Mouse (Mus musculus) bone marrow, adult 2 months (tissue): ENCODE measurements around the gene Dzip1.

Experiments used
- CTCF ChIP-seq: fragments of 200-500 bp; IDR thresholded peaks from 2 replicates; pipeline ENCODE4 v1.5.1; 2011; ENCODE audit warnings: low read length, control low read depth; ENCODE audit not compliant: control insufficient read depth, insufficient read depth
- POLR2A ChIP-seq: fragments of 200-500 bp; IDR thresholded peaks from 2 replicates; pipeline ENCODE4 v1.6.1; 2011; ENCODE audit warnings: low read depth, mild to moderate bottlenecking, control low read depth, low read length, borderline replicate concordance; ENCODE audit not compliant: control insufficient read depth

GRCm38 (mm10) chr14:118903867-118904562 lies 21.2 kb downstream of the Dzip1 start:
- TF ChIP-seq CTCF = no peak
- no peak for TF ChIP-seq POLR2A
